Mouse (Mus musculus) stomach, postnatal 0 days (tissue): Measurements from ENCODE around the gene Tpp2.

Experiments used
- CTCF ChIP-seq: IDR thresholded peaks from 2 replicates; pipeline ENCODE4 v1.5.1; 2016; ENCODE audit warnings: antibody characterized with exemption, low read depth, mild to moderate bottlenecking, moderate library complexity
- EP300 ChIP-seq: optimal IDR thresholded peaks from 2 replicates; pipeline ENCODE3; 2016; ENCODE audit warnings: antibody characterized with exemption

DNA sequence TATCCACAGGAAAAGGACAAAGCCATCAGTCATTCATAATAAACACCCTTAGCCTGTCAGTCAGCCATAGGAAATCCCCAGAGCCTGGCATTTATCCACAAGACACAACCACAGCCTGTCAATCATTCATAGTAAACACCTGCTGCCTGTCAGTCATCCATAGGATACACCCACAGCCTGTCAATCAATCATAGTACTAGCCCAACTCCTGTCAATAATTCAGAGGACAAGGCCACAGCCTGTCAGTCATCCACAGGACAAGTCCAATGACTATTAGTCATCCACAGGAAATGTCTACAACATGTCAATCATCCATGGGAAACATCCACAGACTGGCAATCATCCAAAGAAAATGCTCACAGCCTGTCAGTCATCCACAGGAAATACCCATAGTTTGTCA lies 37.7 kb upstream of the Tpp2 start:
- no peak for TF ChIP-seq CTCF
- TF ChIP-seq EP300 = no peak
